Mouse (Mus musculus): ENCODE measurements at regions not wholly inside any gene's neighbourhood (a gene's known extent, or its start where the extent isn't known, plus 50 kb on each side); places are given as distances from the start of the nearest gene placed in this dataset.

DNA sequence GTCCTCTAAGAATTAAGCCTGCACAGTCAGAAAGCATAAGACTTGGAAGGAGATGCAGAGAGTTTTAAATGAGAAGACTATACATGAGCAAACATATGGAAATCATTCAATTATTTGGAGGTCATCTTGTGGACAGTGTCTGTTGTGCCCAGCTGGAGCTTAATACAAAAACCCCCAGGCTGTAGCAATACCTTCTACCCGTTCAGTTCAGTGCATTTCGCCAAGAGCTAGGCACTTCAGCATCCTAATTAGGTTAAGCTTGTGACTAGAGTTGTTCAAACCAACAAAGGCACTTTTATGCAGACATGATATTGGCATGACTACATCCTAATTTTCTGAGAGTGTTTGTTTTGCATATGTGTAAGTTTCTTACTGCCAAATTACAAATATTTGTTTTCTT is 449.7 kb downstream of the Flrt2 start:
- TF ChIP-seq GATA1 (IDR thresholded peaks at IDR 0.05; ENCODE audit: borderline replicate concordance, low read length) (no peak), FLI1 (IDR thresholded peaks at IDR 0.05; ENCODE audit: low read length) (no peak)

All from megakaryocyte, embryonic 14.5 days (primary cell).